10 mouse cellular contexts compared by ENCODE assay signal in genomic region chr15:80288036-80288435, GRCm38 (mm10). TPM values are rescaled to one million over a fixed set of nuclear protein-coding genes. Genes with fewer than 3 reads are reported as not detected.
A peak's percentile ranks its signal among the peaks of the same experiment; 100 is the strongest.
DNase-seq lines count a peak whose midpoint lies in the region; ATAC-seq and TF ChIP-seq lines count a peak whose summit lies in the region.
"Had no signal": no experiment of that assay in that cellular context is flagged by ENCODE, and none has a peak within 500 bp of the region (broad histone marks: within the 10 kb centered on the region; RNA-seq: fewer than 3 reads in every experiment).

No protein-coding gene starts in this region.

- peaks cover 14% of the 10 kb centered on the region for H3K4me1 ChIP-seq in heart, embryonic 15.5 days (replicated peaks)
- H3K4me1 ChIP-seq in embryonic facial prominence, embryonic 14.5 days (ENCODE audit: control insufficient read depth, insufficient read depth, low read length), result no peaks in the 10 kb centered on the region
- no peaks in the 10 kb centered on the region for H3K4me1 ChIP-seq in limb, embryonic 14.5 days (ENCODE audit: control insufficient read depth, insufficient read depth, low read length)

- H3K27ac ChIP-seq in heart, embryonic 15.5 days, result no peak overlapping the region
- no peak overlapping the region for H3K27ac ChIP-seq in embryonic facial prominence, embryonic 14.5 days (replicated peaks; ENCODE audit: low read depth, low read length)
- no peak overlapping the region for H3K27ac ChIP-seq in limb, embryonic 14.5 days (replicated peaks; ENCODE audit: low read depth, low read length)

- peak overlapping the region; percentile 90 for H3K4me2 ChIP-seq in heart, embryonic 15.5 days
- peak overlapping the region; percentile 92 for H3K4me2 ChIP-seq in embryonic facial prominence, embryonic 14.5 days (ENCODE audit: low read depth, low read length)
- peak overlapping the region; percentile 85 for H3K4me2 ChIP-seq in limb, embryonic 14.5 days (replicated peaks; ENCODE audit: low read depth, low read length, severe bottlenecking)

- no peak for ATAC-seq in heart, embryonic 15.5 days (replicated peaks; ENCODE audit: insufficient number of reproducible peaks, insufficient read depth, low FRiP score, low read depth)
- ATAC-seq in embryonic facial prominence, embryonic 14.5 days (ENCODE audit: low read depth), result no peak
- no peak for ATAC-seq in limb, embryonic 14.5 days (ENCODE audit: low FRiP score, low read depth)
- ATAC-seq in megakaryocyte, adult 5-6 weeks (ENCODE audit: poor library complexity, severe bottlenecking), result no peak

- 0 out of 2 replicates have a peak overlapping the region, but pooled peaks have one; percentile 8 for H3K9ac ChIP-seq in heart, embryonic 15.5 days
- no peak overlapping the region for H3K9ac ChIP-seq in embryonic facial prominence, embryonic 14.5 days (ENCODE audit: low read depth, low read length)
- no peak overlapping the region; the same call in 1 of the 2 replicates for H3K9ac ChIP-seq in limb, embryonic 14.5 days (ENCODE audit: low read depth, low read length, severe bottlenecking)

- TF ChIP-seq POLR2A in limb, embryonic 14.5 days (IDR thresholded peaks at IDR 0.05; ENCODE audit: borderline replicate concordance, extremely low read depth, insufficient read depth, insufficient read length), result no peak

- peak overlapping the region; percentile 50 for H3K4me3 ChIP-seq in heart, embryonic 15.5 days
- H3K4me3 ChIP-seq in embryonic facial prominence, embryonic 14.5 days (ENCODE audit: low read depth, low read length), result peak overlapping the region; percentile 51
- H3K4me3 ChIP-seq in limb, embryonic 14.5 days (replicated peaks; ENCODE audit: low read length), result peak overlapping the region; percentile 42

- no peak for DNase-seq in heart, adult 11 months
- peak; percentile 15 for DNase-seq in Muller cell, postnatal 12 days (ENCODE audit: inconsistent ontology term)
- DNase-seq in embryonic facial prominence, embryonic 14.5 days (ENCODE audit: low spot score), result no peak
- no peak for DNase-seq in limb, embryonic 14.5 days (ENCODE audit: low spot score)
- DNase-seq in gastrocnemius, postnatal 25 days, result no peak
- DNase-seq in kidney, postnatal 14 days, result no peak

- H3K36me3 ChIP-seq in heart, embryonic 15.5 days, result no peaks in the 10 kb centered on the region
- H3K36me3 ChIP-seq in embryonic facial prominence, embryonic 14.5 days (ENCODE audit: control insufficient read depth, insufficient read depth, low read length), result no peaks in the 10 kb centered on the region
- no peaks in the 10 kb centered on the region for H3K36me3 ChIP-seq in limb, embryonic 14.5 days (ENCODE audit: control insufficient read depth, insufficient read depth, low read length)

- 6% methylated on average over 23 of the region's 23 CpGs for WGBS in heart, embryonic 15.5 days
- 1% methylated on average over 19 of the region's 23 CpGs for WGBS in embryonic facial prominence, embryonic 14.5 days
- WGBS in limb, embryonic 14.5 days, result 3% methylated on average over 23 of the region's 23 CpGs

- H3K9me3 ChIP-seq in heart, embryonic 15.5 days (replicated peaks), result no peaks in the 10 kb centered on the region
- H3K9me3 ChIP-seq in embryonic facial prominence, embryonic 14.5 days (ENCODE audit: control insufficient read depth, low read length), result no peaks in the 10 kb centered on the region
- no peaks in the 10 kb centered on the region for H3K9me3 ChIP-seq in limb, embryonic 14.5 days (ENCODE audit: control insufficient read depth, low read length)

- peaks cover 93% of the 10 kb centered on the region for H3K27me3 ChIP-seq in heart, embryonic 15.5 days
- peaks cover 70% of the 10 kb centered on the region for H3K27me3 ChIP-seq in embryonic facial prominence, embryonic 14.5 days (replicated peaks; ENCODE audit: control insufficient read depth, insufficient read depth, low read length)
- H3K27me3 ChIP-seq in limb, embryonic 14.5 days (ENCODE audit: control insufficient read depth, insufficient read depth, low read length), result peaks cover 58% of the 10 kb centered on the region

RNA-seq across cellular contexts. Expression of gene Cacna1i, which starts 1.0 kb away (rescaled TPM):
- not detected in 2 replicates for polyA plus RNA-seq in heart, embryonic 15.5 days (2015; fragmentation: Nextera tagmentation; extraction: Ambion mirVana)
- 0.04 and 0.06 TPM in 2 replicates for polyA plus RNA-seq in embryonic facial prominence, embryonic 14.5 days (2014; fragmentation: Nextera tagmentation; extraction: Ambion mirVana)
- 0.12 and 0.34 TPM in 2 replicates for polyA plus RNA-seq in limb, embryonic 14.5 days (2012; rRNA removed)
- polyA plus RNA-seq in limb, embryonic 14.5 days (2014; fragmentation: Nextera tagmentation; extraction: Ambion mirVana), result 0.03 TPM in 1 of 2 replicates, not detected in the other
- total RNA-seq in megakaryocyte, adult 5-6 weeks (2015), result 0.02 TPM in 1 of 2 replicates, not detected in the other
- not detected in 2 replicates for total RNA-seq in megakaryocyte, adult 5-6 weeks (2017)
- under 1 TPM; 0.11 to 0.43 TPM for total RNA-seq in gastrocnemius, postnatal 25 days (2021)
- total RNA-seq: MEL had no signal

RNA-seq across cellular contexts. Expression of gene Rps19bp1, which starts 23.9 kb away (rescaled TPM):
- 33.8 and 35.9 TPM in 2 replicates for polyA plus RNA-seq in heart, embryonic 15.5 days (2015; fragmentation: Nextera tagmentation; extraction: Ambion mirVana)
- 52.6 and 55.0 TPM in 2 replicates for polyA plus RNA-seq in embryonic facial prominence, embryonic 14.5 days (2014; fragmentation: Nextera tagmentation; extraction: Ambion mirVana)
- 38.4 and 44.2 TPM in 2 replicates for polyA plus RNA-seq in limb, embryonic 14.5 days (2012; rRNA removed)
- polyA plus RNA-seq in limb, embryonic 14.5 days (2014; fragmentation: Nextera tagmentation; extraction: Ambion mirVana), result 61.1 and 66.0 TPM in 2 replicates
- 32.9 and 35.4 TPM in 2 replicates for total RNA-seq in megakaryocyte, adult 5-6 weeks (2015)
- total RNA-seq in megakaryocyte, adult 5-6 weeks (2017), result 12.6 and 20.3 TPM in 2 replicates
- total RNA-seq in gastrocnemius, postnatal 25 days (2021), result 10 to 100 TPM in 1 of 2 experiments, 1 to 10 TPM in 1; 9.9 to 11.2 TPM

RNA-seq across cellular contexts. Expression of gene Atf4, which starts 33.1 kb away (rescaled TPM):
- 71.5 and 81.8 TPM in 2 replicates for polyA plus RNA-seq in heart, embryonic 15.5 days (2015; fragmentation: Nextera tagmentation; extraction: Ambion mirVana)
- 132 and 140 TPM in 2 replicates for polyA plus RNA-seq in embryonic facial prominence, embryonic 14.5 days (2014; fragmentation: Nextera tagmentation; extraction: Ambion mirVana)
- 319 and 398 TPM in 2 replicates for polyA plus RNA-seq in limb, embryonic 14.5 days (2012; rRNA removed)
- 124 and 141 TPM in 2 replicates for polyA plus RNA-seq in limb, embryonic 14.5 days (2014; fragmentation: Nextera tagmentation; extraction: Ambion mirVana)
- total RNA-seq in megakaryocyte, adult 5-6 weeks (2015), result 172 and 184 TPM in 2 replicates
- total RNA-seq in megakaryocyte, adult 5-6 weeks (2017), result 253 and 263 TPM in 2 replicates
- total RNA-seq in gastrocnemius, postnatal 25 days (2021), result 100 to 1,000 TPM; 107 to 114 TPM

RNA-seq across cellular contexts. Expression of gene AC140267.1, which starts 52.4 kb away (rescaled TPM):
- polyA plus RNA-seq in heart, embryonic 15.5 days (2015; fragmentation: Nextera tagmentation; extraction: Ambion mirVana), result not detected in 2 replicates
- not detected in 2 replicates for polyA plus RNA-seq in embryonic facial prominence, embryonic 14.5 days (2014; fragmentation: Nextera tagmentation; extraction: Ambion mirVana)
- polyA plus RNA-seq in limb, embryonic 14.5 days (2012; rRNA removed), result not detected in 2 replicates
- not detected in 2 replicates for polyA plus RNA-seq in limb, embryonic 14.5 days (2014; fragmentation: Nextera tagmentation; extraction: Ambion mirVana)
- total RNA-seq in megakaryocyte, adult 5-6 weeks (2015), result 2.4 and 9.5 TPM in 2 replicates
- total RNA-seq in megakaryocyte, adult 5-6 weeks (2017), result not detected in 2 replicates
- total RNA-seq in gastrocnemius, postnatal 25 days (2021), result 1 to 10 TPM; 4.0 to 7.5 TPM
- total RNA-seq: MEL had no signal
- polyA plus RNA-seq: small intestine, adult 2 months had no signal

RNA-seq across cellular contexts. Expression of gene Mief1, which starts 54.2 kb away (rescaled TPM):
- 21.1 and 26.8 TPM in 2 replicates for polyA plus RNA-seq in heart, embryonic 15.5 days (2015; fragmentation: Nextera tagmentation; extraction: Ambion mirVana)
- polyA plus RNA-seq in embryonic facial prominence, embryonic 14.5 days (2014; fragmentation: Nextera tagmentation; extraction: Ambion mirVana), result 27.9 and 30.0 TPM in 2 replicates
- polyA plus RNA-seq in limb, embryonic 14.5 days (2012; rRNA removed), result 13.3 and 14.0 TPM in 2 replicates
- polyA plus RNA-seq in limb, embryonic 14.5 days (2014; fragmentation: Nextera tagmentation; extraction: Ambion mirVana), result 29.9 and 32.7 TPM in 2 replicates
- total RNA-seq in megakaryocyte, adult 5-6 weeks (2015), result 12.3 and 14.2 TPM in 2 replicates
- 16.4 and 17.5 TPM in 2 replicates for total RNA-seq in megakaryocyte, adult 5-6 weeks (2017)
- total RNA-seq in gastrocnemius, postnatal 25 days (2021), result 10 to 100 TPM; 19.5 to 23.2 TPM
